Mouse (Mus musculus) layer of hippocampus, adult 18-20 months (tissue): ENCODE data around the gene Barx1. TPM values are rescaled to one million over a fixed set of nuclear protein-coding genes. Genes with fewer than 3 reads are reported as not detected.

ENCODE experiments used
- DNase-seq, 2 experiments: peaks; one replicate each; pipeline ENCODE4 v3.0.0; 2022; ENCODE audit warnings: low spot score in 2 of 2
- total RNA-seq, 2 experiments: library from RNA; stranded (reverse); gene quantifications; 2 replicates each; pipeline ENCODE4 v1.2.3; 2021

Barx1 gene
- total RNA-seq, 2 experiments from 2014 or later, result not detected

GRCm38 (mm10) chr13:48706385-48706951 is 43.7 kb downstream of the Barx1 start:
- peak in 1 of 2 experiments; percentile 14 for DNase-seq

DNA sequence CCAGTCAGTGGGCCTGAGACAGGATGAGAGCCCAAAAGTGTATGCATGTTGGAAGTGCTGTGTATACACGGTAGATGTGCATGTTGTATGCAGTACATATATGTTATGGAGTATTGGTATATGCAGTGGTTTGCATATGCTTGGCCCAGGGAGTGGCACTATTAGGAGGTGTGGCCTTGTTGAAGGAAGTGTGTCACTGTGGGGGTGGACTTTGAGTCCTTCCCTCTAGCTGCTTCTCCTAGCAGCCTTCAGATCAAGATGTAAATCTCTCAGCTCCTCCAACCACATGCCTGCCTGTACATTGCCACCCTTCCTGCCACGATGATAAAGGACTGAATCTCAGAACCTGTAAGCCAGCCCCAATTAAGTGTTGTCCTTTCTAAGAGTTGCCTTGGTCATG is 49.9 kb downstream of the Barx1 start:
- no peak for DNase-seq

- DNase-seq, result no peak
These were observed 53.3 kb downstream of the Barx1 start for GRCm38 (mm10) chr13:48716075-48716474.

Other genes with a start within 250 kb of the Barx1 start
- 10 to 100 TPM; 19.4 to 24.9 TPM for gene Zfp169, start 149.5 kb upstream of the Barx1 start, total RNA-seq
- gene A830005F24Rik, start 149.4 kb upstream of the Barx1 start, total RNA-seq, result 1 to 10 TPM; 1.5 to 3.5 TPM
- 10 to 100 TPM; 45.5 to 48.1 TPM for gene Ptpdc1, start 37.3 kb upstream of the Barx1 start, total RNA-seq
- 10 to 100 TPM; 41.0 to 41.7 TPM for gene Phf2, start 208.1 kb downstream of the Barx1 start, total RNA-seq